Mouse (Mus musculus) testis, adult 2 months (tissue): ENCODE measurements around the gene Rab3gap2. TPM values are rescaled to one million over a fixed set of nuclear protein-coding genes. Genes with fewer than 3 reads are reported as not detected.

ENCODE experiments used
- H3K27ac ChIP-seq: fragments of 200-500 bp; 2 replicates; pipeline ENCODE4 v1.5.1; 2012; ENCODE audit warnings: low read depth, low read length; ENCODE audit not compliant: control insufficient read depth, insufficient read depth
- H3K27me3 ChIP-seq: fragments of 200-500 bp; 2 replicates; pipeline ENCODE4 v1.6.1; 2012; ENCODE audit warnings: mild to moderate bottlenecking, low read length, moderate library complexity; ENCODE audit not compliant: control insufficient read depth, insufficient read depth
- H3K36me3 ChIP-seq: fragments of 200-500 bp; 2 replicates; pipeline ENCODE4 v1.6.1; 2012; ENCODE audit warnings: mild to moderate bottlenecking, low read length; ENCODE audit not compliant: control insufficient read depth, insufficient read depth
- H3K4me1 ChIP-seq: fragments of 200-500 bp; 2 replicates; pipeline ENCODE4 v1.6.1; 2012; ENCODE audit warnings: low read length; ENCODE audit not compliant: control insufficient read depth, insufficient read depth
- H3K4me3 ChIP-seq: fragments of 200-500 bp; 2 replicates; pipeline ENCODE4 v1.5.1; 2012; ENCODE audit warnings: low read depth, mild to moderate bottlenecking, low read length, moderate library complexity, mixed read lengths; ENCODE audit not compliant: control insufficient read depth
- CTCF ChIP-seq: fragments of 200-500 bp; IDR thresholded peaks from 2 replicates; pipeline ENCODE4 v1.5.1; 2012; ENCODE audit warnings: low read depth, mild to moderate bottlenecking, inconsistent platforms, low read length, moderate library complexity; ENCODE audit not compliant: control insufficient read depth, insufficient read depth, insufficient replicate concordance
- POLR2A ChIP-seq: fragments of 200-500 bp; IDR thresholded peaks from 2 replicates; pipeline ENCODE4 v1.6.1; 2012; ENCODE audit warnings: low read depth, mild to moderate bottlenecking, inconsistent platforms, low read length, moderate library complexity; ENCODE audit not compliant: control insufficient read depth
- polyA plus RNA-seq: library from polyadenylated mRNA; depleted of rRNA; stranded (reverse); fragments of >200 nt; gene quantifications from 2 replicates; pipeline ENCODE4 v1.2.3, GENCODE M21; 2012

Gene Rab3gap2
- polyA plus RNA-seq, 1 experiment, result 13.7 TPM

- no peak for TF ChIP-seq POLR2A
- TF ChIP-seq CTCF, result no peak
- H3K4me3 ChIP-seq, result no peak overlapping the region
- no peaks in the 10 kb centered on the region for H3K27me3 ChIP-seq
- peaks cover 7% of the 10 kb centered on the region for H3K36me3 ChIP-seq
- no peak overlapping the region for H3K27ac ChIP-seq
- no peaks in the 10 kb centered on the region for H3K4me1 ChIP-seq
Measured at GRCm38 (mm10) chr1:185283247-185283646, 79.3 kb downstream of the Rab3gap2 start.

- no peaks in the 10 kb centered on the region for H3K4me1 ChIP-seq
- no peak for TF ChIP-seq POLR2A
- TF ChIP-seq CTCF, result no peak
- H3K27me3 ChIP-seq, result no peaks in the 10 kb centered on the region
- no peak overlapping the region for H3K4me3 ChIP-seq
- H3K27ac ChIP-seq, result no peak overlapping the region
- peaks cover 7% of the 10 kb centered on the region for H3K36me3 ChIP-seq
Measured at GRCm38 (mm10) chr1:185284740-185285139, 80.8 kb downstream of the Rab3gap2 start.

GRCm38 (mm10) chr1:185285171-185285570 is 81.3 kb downstream of the Rab3gap2 start:
- Histone ChIP-seq H3K27me3 (no peaks in the 10 kb centered on the region), H3K4me3 (no peak overlapping the region)

GRCm38 (mm10) chr1:185287066-185287465 is 83.1 kb downstream of the Rab3gap2 start:
- Histone ChIP-seq H3K4me3 (no peak overlapping the region), H3K36me3 (peaks cover 7% of the 10 kb centered on the region), H3K27me3 (no peaks in the 10 kb centered on the region), H3K4me1 (no peaks in the 10 kb centered on the region), H3K27ac (no peak overlapping the region)
- TF ChIP-seq POLR2A, result no peak
- no peak for TF ChIP-seq CTCF

More at GRCm38 (mm10) chr1:185285171-185285570, 81.3 kb downstream of the Rab3gap2 start:
- no peak for TF ChIP-seq POLR2A
- no peak for TF ChIP-seq CTCF
- Histone ChIP-seq H3K27ac (no peak overlapping the region), H3K36me3 (peaks cover 7% of the 10 kb centered on the region), H3K4me1 (no peaks in the 10 kb centered on the region)

- no peak overlapping the region for H3K27ac ChIP-seq
- H3K4me1 ChIP-seq, result no peaks in the 10 kb centered on the region
- H3K27me3 ChIP-seq, result no peaks in the 10 kb centered on the region
- H3K4me3 ChIP-seq, result no peak overlapping the region
- H3K36me3 ChIP-seq, result peaks cover 5% of the 10 kb centered on the region
- no peak for TF ChIP-seq CTCF
- no peak for TF ChIP-seq POLR2A
Measured at GRCm38 (mm10) chr1:185289231-185289630, 85.3 kb downstream of the Rab3gap2 start.

GRCm38 (mm10) chr1:185291336-185291735 is 87.4 kb downstream of the Rab3gap2 start:
- Histone ChIP-seq H3K4me3 (no peak overlapping the region), H3K27me3 (no peaks in the 10 kb centered on the region), H3K27ac (no peak overlapping the region), H3K4me1 (no peaks in the 10 kb centered on the region), H3K36me3 (peaks cover 3% of the 10 kb centered on the region; the same call in 1 of the 2 replicates)
- TF ChIP-seq POLR2A (no peak), CTCF (no peak)

- H3K4me3 ChIP-seq, result no peak overlapping the region
- TF ChIP-seq CTCF (no peak), POLR2A (no peak)
- no peaks in the 10 kb centered on the region for H3K27me3 ChIP-seq
- H3K27ac ChIP-seq, result no peak overlapping the region
- no peaks in the 10 kb centered on the region; the same call in 1 of the 2 replicates for H3K36me3 ChIP-seq
- H3K4me1 ChIP-seq, result no peaks in the 10 kb centered on the region
Measured at GRCm38 (mm10) chr1:185292646-185293360, 88.9 kb downstream of the Rab3gap2 start.

GRCm38 (mm10) chr1:185296850-185297249 is 92.9 kb downstream of the Rab3gap2 start:
- Histone ChIP-seq H3K4me3 (no peak overlapping the region), H3K27ac (no peak overlapping the region), H3K36me3 (no peaks in the 10 kb centered on the region; the same call in 1 of the 2 replicates), H3K27me3 (no peaks in the 10 kb centered on the region), H3K4me1 (no peaks in the 10 kb centered on the region)
- no peak for TF ChIP-seq CTCF
- TF ChIP-seq POLR2A, result no peak
